Mouse (Mus musculus) megakaryocyte, embryonic 14.5 days (primary cell): ENCODE measurements around the gene Kcnip4.

Source experiments
- FLI1 ChIP-seq: IDR thresholded peaks from 2 replicates; pipeline ENCODE4 v1.6.1; 2012; ENCODE audit warnings: low read length, inconsistent platforms, mixed read lengths
- GATA1 ChIP-seq: IDR thresholded peaks from 3 replicates; pipeline ENCODE4 v1.6.1; 2012; ENCODE audit warnings: mixed read lengths, low read length, inconsistent platforms, borderline replicate concordance

- TF ChIP-seq FLI1: no peak
- no peak for TF ChIP-seq GATA1
Observed at GRCm38 (mm10) chr5:49529362-49529761, 4.7 kb upstream of the Kcnip4 start.
